In the genomic region with DNA sequence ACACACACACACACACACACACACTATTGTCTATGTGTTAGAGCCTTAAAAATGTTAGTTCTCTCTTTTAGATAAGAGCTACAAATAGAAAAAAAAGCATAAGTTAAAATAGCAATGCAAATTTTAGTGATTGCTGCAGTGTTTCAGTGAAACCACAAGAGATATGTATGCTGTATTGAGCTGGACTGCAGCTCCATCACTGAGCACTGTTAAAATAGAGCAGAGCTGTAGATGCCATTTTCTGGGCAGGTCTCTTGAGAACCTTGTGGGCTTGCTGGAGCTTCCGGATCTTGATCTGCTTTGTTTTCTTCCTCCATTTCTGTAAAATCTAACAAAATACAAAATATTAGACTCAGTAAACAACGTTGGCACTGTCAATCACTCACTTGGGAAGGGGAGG, we compare ENCODE assay signal across 25 mouse cellular contexts. TPM values are rescaled to one million over a fixed set of nuclear protein-coding genes. Genes with fewer than 3 reads are reported as not detected.
DNase-seq lines count a peak whose midpoint lies in the region; ATAC-seq and TF ChIP-seq lines count a peak whose summit lies in the region.
"Had no signal": no experiment of that assay in that cellular context is flagged by ENCODE, and none has a peak within 500 bp of the region (broad histone marks: within the 10 kb centered on the region; RNA-seq: fewer than 3 reads in every experiment).

No protein-coding gene starts in this region.

- peak overlapping the region; percentile 100 for H3K27ac ChIP-seq in liver, embryonic 13.5 days
- H3K27ac ChIP-seq in CH12.LX (ENCODE audit: insufficient read depth, low read depth): no peak overlapping the region
- H3K27ac ChIP-seq in liver, embryonic 16.5 days (ENCODE audit: low read length): peak overlapping the region; percentile 43; the same call in 1 of the 2 replicates
- H3K27ac ChIP-seq: embryonic facial prominence, embryonic 10.5 days; forebrain, embryonic 15.5 days; heart, embryonic 10.5 days; hindbrain, embryonic 12.5 days had no signal

- H3K27me3 ChIP-seq in liver, embryonic 13.5 days: no peaks in the 10 kb centered on the region
- no peaks in the 10 kb centered on the region for H3K27me3 ChIP-seq in CH12.LX (replicated peaks)
- no peaks in the 10 kb centered on the region for H3K27me3 ChIP-seq in liver, embryonic 16.5 days (ENCODE audit: control insufficient read depth, insufficient read depth, low read depth, low read length)
- H3K27me3 ChIP-seq: forebrain, embryonic 15.5 days; hindbrain, embryonic 12.5 days had no signal

- DNase-seq in liver, embryonic 13.5 days: no peak
- no peak for DNase-seq in liver
- DNase-seq in CH12.LX (ENCODE audit: extremely low read depth): peak; percentile 34
- no peak for DNase-seq in thymus, postnatal 0 days (ENCODE audit: low spot score)
- DNase-seq in testis, postnatal 14 days (ENCODE audit: low spot score): no peak
- DNase-seq: adrenal gland, postnatal 14 days; cerebellum, adult 18-20 months; cerebellum, adult 9-11 months; cerebellum, postnatal 36 days; gastrocnemius, postnatal 10 days; heart, adult 18-20 months; heart, postnatal 10 days; heart, postnatal 4 days had no signal

- H3K4me1 ChIP-seq in liver, embryonic 13.5 days (replicated peaks): peaks cover 96% of the 10 kb centered on the region
- peaks cover 0 to 22% of the 10 kb centered on the region in 2 experiments; a peak in 2 of 4 replicates for H3K4me1 ChIP-seq in CH12.LX (ENCODE audit: control insufficient read depth in 1 of 2, insufficient read depth in 2 of 2)
- H3K4me1 ChIP-seq in liver, embryonic 16.5 days (ENCODE audit: control insufficient read depth, low read depth, low read length): peaks cover 68% of the 10 kb centered on the region
- H3K4me1 ChIP-seq: heart, embryonic 10.5 days had no signal

- no peak for TF ChIP-seq CTCF in CH12.LX (conservative IDR thresholded peaks at IDR 0.05 in 1 of 2, IDR thresholded peaks at IDR 0.05 in 1 of 2; ENCODE audit: low read depth in 2 of 2, low read length in 2 of 2)

- peak overlapping the region; percentile 93 for H3K4me2 ChIP-seq in liver, embryonic 13.5 days
- H3K4me2 ChIP-seq in CH12.LX (ENCODE audit: insufficient read depth, low read depth, poor library complexity, severe bottlenecking): no peak overlapping the region
- peak overlapping the region; percentile 44; the same call in 1 of the 2 replicates for H3K4me2 ChIP-seq in liver, embryonic 16.5 days (ENCODE audit: low read depth, low read length)
- H3K4me2 ChIP-seq: forebrain, embryonic 15.5 days; hindbrain, embryonic 12.5 days had no signal

- in situ Hi-C loops in CH12.LX (cut with MboI; ENCODE audit: low pct_ligation_motif_present, low pct_unique_long_range_greater_than_20kb, low sequenced_read_pairs): loop anchor here (5.0 kb wide), 1 partner anchor 53 kb away; no protein-coding TSS in a partner anchor

- peak overlapping the region; percentile 71; the same call in 1 of the 2 replicates for H3K4me3 ChIP-seq in liver, embryonic 13.5 days (replicated peaks)
- no peak overlapping the region for H3K4me3 ChIP-seq in CH12.LX (replicated peaks in 1 of 3; ENCODE audit: low read depth in 2 of 3, low read length in 2 of 3, poor library complexity in 1 of 3)
- H3K4me3 ChIP-seq in liver, embryonic 16.5 days (ENCODE audit: low read depth, low read length): peak overlapping the region; percentile 0; the same call in 1 of the 2 replicates
- H3K4me3 ChIP-seq: embryonic facial prominence, embryonic 10.5 days; forebrain, embryonic 15.5 days; heart, embryonic 10.5 days; hindbrain, embryonic 12.5 days had no signal

- dilution Hi-C loops in CH12.LX (cut with MboI; ENCODE audit: extremely low pct_ligation_motif_present, extremely low pct_unique_long_range_greater_than_20kb, low sequenced_read_pairs): no loop called here

- H3K79me2 ChIP-seq in CH12.LX (replicated peaks; ENCODE audit: control insufficient read depth, extremely low read depth, insufficient read depth, poor library complexity, severe bottlenecking): no peaks in the 10 kb centered on the region

- H3K9me3 ChIP-seq in liver, embryonic 13.5 days (replicated peaks): no peaks in the 10 kb centered on the region
- H3K9me3 ChIP-seq in CH12.LX (replicated peaks; ENCODE audit: low read length): no peaks in the 10 kb centered on the region
- H3K9me3 ChIP-seq in liver, embryonic 16.5 days (replicated peaks; ENCODE audit: control insufficient read depth, low read length): no peaks in the 10 kb centered on the region
- H3K9me3 ChIP-seq: embryonic facial prominence, embryonic 10.5 days; forebrain, embryonic 15.5 days; heart, embryonic 10.5 days; hindbrain, embryonic 12.5 days had no signal

- TF ChIP-seq EP300 in CH12.LX (IDR thresholded peaks at IDR 0.05; ENCODE audit: low read length): no peak

- no peak for TF ChIP-seq POLR2A in CH12.LX (IDR thresholded peaks at IDR 0.05; ENCODE audit: low read depth, low read length)

- WGBS in liver, embryonic 13.5 days (ENCODE audit: insufficient replicate concordance): 86% methylated on average over 2 of the region's 2 CpGs
- 82% methylated on average over 2 of the region's 2 CpGs for WGBS in liver, embryonic 16.5 days (ENCODE audit: insufficient replicate concordance)

- H3K36me3 ChIP-seq in liver, embryonic 13.5 days: peaks cover 87% of the 10 kb centered on the region
- H3K36me3 ChIP-seq in CH12.LX (replicated peaks in 1 of 2; ENCODE audit: control insufficient read depth in 1 of 2, insufficient read depth in 1 of 2, low read length in 1 of 2): no peaks in the 10 kb centered on the region
- H3K36me3 ChIP-seq in liver, embryonic 16.5 days (ENCODE audit: control insufficient read depth, insufficient read depth): peaks cover 73% of the 10 kb centered on the region
- H3K36me3 ChIP-seq: embryonic facial prominence, embryonic 10.5 days; forebrain, embryonic 15.5 days; heart, embryonic 10.5 days; hindbrain, embryonic 12.5 days had no signal

- 0 out of 2 replicates have a peak overlapping the region, but pooled peaks have one; percentile 95 for H3K9ac ChIP-seq in liver, embryonic 13.5 days
- H3K9ac ChIP-seq in CH12.LX (ENCODE audit: insufficient read depth, low read depth): no peak overlapping the region
- peak overlapping the region; percentile 13; the same call in 1 of the 2 replicates for H3K9ac ChIP-seq in liver, embryonic 16.5 days (ENCODE audit: low read depth, low read length)
- H3K9ac ChIP-seq: forebrain, embryonic 15.5 days; hindbrain, embryonic 12.5 days had no signal

- TF ChIP-seq RAD21 in CH12.LX (IDR thresholded peaks at IDR 0.05; ENCODE audit: low read depth, low read length): no peak

- ATAC-seq in liver, embryonic 13.5 days (ENCODE audit: low read depth): no peak
- no peak for ATAC-seq in liver, embryonic 16.5 days (ENCODE audit: low read depth)
- ATAC-seq: activated CD4-positive, CD25-positive, alpha-beta regulatory T cell, adult 4 months; CD4-positive, CD25-positive, alpha-beta regulatory T cell, adult 4 months; forebrain, embryonic 15.5 days; hindbrain, embryonic 16.5 days; Patski had no signal

TF ChIP-seq in CH12.LX, 34 proteins besides CTCF, POLR2A, EP300 and RAD21:
- TF ChIP-seq PAX5 (IDR thresholded peaks at IDR 0.05; ENCODE audit: low read length): no peak
- TF ChIP-seq USF1 (IDR thresholded peaks at IDR 0.05; ENCODE audit: low read depth, low read length): no peak
- TF ChIP-seq IRF4 (IDR thresholded peaks at IDR 0.05; ENCODE audit: low read depth, low read length): no peak
- TF ChIP-seq MAX (IDR thresholded peaks at IDR 0.05; ENCODE audit: low read length): no peak
- TF ChIP-seq ETS1 (conservative IDR thresholded peaks at IDR 0.05; ENCODE audit: low read depth, low read length): no peak
- TF ChIP-seq NRF1 (IDR thresholded peaks at IDR 0.05; ENCODE audit: low read depth, low read length): no peak
- TF ChIP-seq TBP (conservative IDR thresholded peaks at IDR 0.05; ENCODE audit: low read depth, low read length): no peak
- TF ChIP-seq JUND (conservative IDR thresholded peaks at IDR 0.05; ENCODE audit: low read depth, low read length): no peak
- TF ChIP-seq UBTF (IDR thresholded peaks at IDR 0.05; ENCODE audit: low read depth, low read length): no peak
- TF ChIP-seq ZNF384 (IDR thresholded peaks at IDR 0.05; ENCODE audit: low read depth, low read length): no peak
- no peak for TF ChIP-seq ZC3H11A (IDR thresholded peaks at IDR 0.05; ENCODE audit: low read depth, low read length)
- TF ChIP-seq POLR2AphosphoS2 (IDR thresholded peaks at IDR 0.05; ENCODE audit: low read depth, low read length): no peak

RNA-seq across cellular contexts. Expression of gene Trmo, which starts 5.2 kb away (rescaled TPM):
- 8.7 and 9.7 TPM in 2 replicates for polyA plus RNA-seq in liver, embryonic 13.5 days (2015; fragmentation: Nextera tagmentation; extraction: Ambion mirVana)
- total RNA-seq in CH12.LX (2012; rRNA removed) (17.5 and 18.8 TPM in 2 replicates), CH12.LX (2014; rRNA removed) (24.1 and 27.0 TPM in 2 replicates)
- 10.9 and 15.4 TPM in 2 replicates for polyA plus RNA-seq in CH12.LX (2012; ENCODE audit: insufficient read length, low read depth)
- 6.3 and 7.1 TPM in 2 replicates for polyA plus RNA-seq in liver, embryonic 16.5 days (2015; fragmentation: Nextera tagmentation; extraction: Ambion mirVana)
- polyA plus RNA-seq in thymus, postnatal 0 days (2015; fragmentation: Nextera tagmentation; extraction: Ambion mirVana): 19.9 and 20.9 TPM in 2 replicates

RNA-seq across cellular contexts. Expression of gene Hemgn, which starts 18.9 kb away (rescaled TPM):
- polyA plus RNA-seq in liver, embryonic 13.5 days (2015; fragmentation: Nextera tagmentation; extraction: Ambion mirVana): 405 and 482 TPM in 2 replicates
- total RNA-seq in CH12.LX (2012; rRNA removed) (0.04 TPM in 1 of 2 replicates, not detected in the other), CH12.LX (2014; rRNA removed) (0.09 TPM in 1 of 2 replicates, not detected in the other)
- 0.11 TPM in 1 of 2 replicates, not detected in the other for polyA plus RNA-seq in CH12.LX (2012; ENCODE audit: insufficient read length, low read depth)
- polyA plus RNA-seq in liver, embryonic 16.5 days (2015; fragmentation: Nextera tagmentation; extraction: Ambion mirVana): 375 and 394 TPM in 2 replicates
- polyA plus RNA-seq in thymus, postnatal 0 days (2015; fragmentation: Nextera tagmentation; extraction: Ambion mirVana): 5.3 and 6.8 TPM in 2 replicates
- total RNA-seq: adrenal gland, adult 18-20 months had no signal
- polyA plus RNA-seq: forebrain, embryonic 15.5 days; Patski had no signal

RNA-seq across cellular contexts. Expression of gene Foxe1, which starts 51.0 kb away (rescaled TPM):
- polyA plus RNA-seq in liver, embryonic 13.5 days (2015; fragmentation: Nextera tagmentation; extraction: Ambion mirVana): not detected in 2 replicates
- total RNA-seq in CH12.LX (2012; rRNA removed): not detected in 2 replicates
- not detected in 2 replicates for total RNA-seq in CH12.LX (2014; rRNA removed)
- polyA plus RNA-seq in CH12.LX (2012; ENCODE audit: insufficient read length, low read depth): not detected in 2 replicates
- polyA plus RNA-seq in liver, embryonic 16.5 days (2015; fragmentation: Nextera tagmentation; extraction: Ambion mirVana): not detected in 2 replicates
- polyA plus RNA-seq in thymus, postnatal 0 days (2015; fragmentation: Nextera tagmentation; extraction: Ambion mirVana): 0.08 TPM in 1 of 2 replicates, not detected in the other
- total RNA-seq: adrenal gland, adult 18-20 months; adrenal gland, postnatal 14 days; gastrocnemius, postnatal 10 days; gastrocnemius, postnatal 4 days; heart, adult 18-20 months; heart, postnatal 10 days had no signal
- polyA plus RNA-seq: activated CD4-positive, CD25-positive, alpha-beta regulatory T cell, adult 4 months; CD4-positive, CD25-positive, alpha-beta regulatory T cell, adult 4 months; forebrain, embryonic 15.5 days; heart, embryonic 14.5 days; hindbrain, embryonic 16.5 days; Patski had no signal

RNA-seq across cellular contexts. Expression of gene Anp32b, which starts 56.3 kb away (rescaled TPM):
- polyA plus RNA-seq in liver, embryonic 13.5 days (2015; fragmentation: Nextera tagmentation; extraction: Ambion mirVana): 555 and 600 TPM in 2 replicates
- total RNA-seq in CH12.LX (2012; rRNA removed) (37.5 and 45.2 TPM in 2 replicates), CH12.LX (2014; rRNA removed) (22.9 and 29.4 TPM in 2 replicates)
- 864 and 1,039 TPM in 2 replicates for polyA plus RNA-seq in CH12.LX (2012; ENCODE audit: insufficient read length, low read depth)
- 318 and 338 TPM in 2 replicates for polyA plus RNA-seq in liver, embryonic 16.5 days (2015; fragmentation: Nextera tagmentation; extraction: Ambion mirVana)
- 356 and 374 TPM in 2 replicates for polyA plus RNA-seq in thymus, postnatal 0 days (2015; fragmentation: Nextera tagmentation; extraction: Ambion mirVana)

Comparison
In these comparisons a context has a peak if more than half of its experiments do, and no peak if none do; other contexts are left out.
1. H3K4me3 ChIP-seq: peak in liver, embryonic 13.5 days (single experiment) and liver, embryonic 16.5 days (single experiment); none in CH12.LX (0 of 3).
2. RNA of gene Hemgn, which starts 18.9 kb away (polyA plus RNA-seq): 405 to 482 TPM in liver, embryonic 13.5 days and 375 to 394 TPM in liver, embryonic 16.5 days; 5.3 to 6.8 TPM in thymus, postnatal 0 days and 0.11 TPM in CH12.LX; every median in the first group is over 10 times any median in the second.